Mouse (Mus musculus): Measurements from ENCODE around the gene Mon2. TPM values are rescaled to one million over a fixed set of nuclear protein-coding genes. Genes with fewer than 3 reads are reported as not detected.

Gene Mon2
- polyA plus RNA-seq (2014; fragmentation: Illumina TruSeq; extraction: RNeasy Lipid Tissue Mini Kit (QIAGEN cat#74804); ENCODE audit: low read depth, low replicate concordance) = 26.8 TPM

DNA sequence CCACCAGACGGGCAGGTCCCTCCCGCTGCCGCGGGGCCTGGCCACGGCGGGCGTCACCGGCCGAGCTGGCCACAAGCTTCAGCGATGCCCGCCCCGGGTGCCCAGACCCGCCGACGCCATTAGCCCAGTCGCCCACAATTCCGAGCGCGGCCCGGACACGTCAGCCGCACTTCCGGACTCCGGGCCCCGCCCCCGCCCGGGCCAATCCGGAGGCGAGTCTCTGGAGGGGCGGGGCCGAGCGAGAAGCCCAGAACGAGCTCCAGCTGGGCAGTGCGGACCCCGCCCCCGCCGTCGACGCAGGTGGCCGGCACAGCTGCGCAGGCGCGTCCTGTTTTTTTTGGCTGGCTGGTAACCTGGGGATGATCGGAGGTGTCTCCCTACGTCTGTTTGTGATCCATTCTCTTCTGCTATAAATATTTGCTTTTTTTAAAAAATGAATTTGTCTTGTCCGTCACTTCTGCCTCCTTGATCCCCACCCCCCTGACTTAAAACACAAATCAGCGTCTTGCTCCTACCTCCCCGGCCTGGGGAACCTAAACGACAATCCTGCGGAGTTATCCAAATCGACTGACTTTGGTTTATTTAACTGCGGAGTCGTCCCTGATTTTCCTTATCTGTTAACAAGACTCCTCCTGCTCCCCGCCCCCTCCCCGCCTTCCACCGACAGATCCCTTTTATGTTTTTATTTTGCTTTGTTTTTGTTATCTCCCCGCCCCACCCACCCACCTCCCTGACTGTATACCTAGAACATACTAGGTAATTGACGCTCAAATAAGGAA is at the start of gene Mon2:
Gene Mon2 (minus strand): TSS at position 261 of the 779 bp plus-strand sequence.

Other genes with a start within 250 kb of the Mon2 start
- gene Usp15, start 120.5 kb upstream of the Mon2 start, polyA plus RNA-seq (2014; fragmentation: Illumina TruSeq; extraction: RNeasy Lipid Tissue Mini Kit (QIAGEN cat#74804); ENCODE audit: low read depth, low replicate concordance) = 74.4 TPM
- gene Fam19a2, start 187.5 kb upstream of the Mon2 start, polyA plus RNA-seq (2014; fragmentation: Illumina TruSeq; extraction: RNeasy Lipid Tissue Mini Kit (QIAGEN cat#74804); ENCODE audit: low read depth, low replicate concordance) = 5.7 TPM